8 mouse cellular contexts compared by ENCODE assay signal in the genomic region with DNA sequence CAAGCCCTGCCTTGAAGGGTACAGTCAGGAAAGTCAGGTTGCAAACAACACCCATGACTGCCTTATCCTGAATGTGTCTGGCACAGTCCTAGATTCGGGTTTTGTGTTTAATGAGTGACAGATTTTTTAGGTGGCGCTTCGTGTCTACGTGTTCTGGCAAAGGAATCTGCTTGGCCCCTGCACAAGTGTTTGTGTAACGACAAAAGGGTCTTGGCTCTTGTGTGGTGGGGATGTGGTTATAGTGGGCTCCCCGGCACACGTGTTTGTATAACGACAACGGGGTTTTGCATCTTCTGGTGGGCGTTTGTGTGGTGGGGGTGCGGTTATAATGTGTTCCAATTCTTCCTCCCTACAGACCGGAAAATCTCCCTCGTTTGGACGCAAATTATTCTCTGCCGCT. TPM values are rescaled to one million over a fixed set of nuclear protein-coding genes. Genes with fewer than 3 reads are reported as not detected.
DNase-seq lines count a peak whose midpoint lies in the region; ATAC-seq and TF ChIP-seq lines count a peak whose summit lies in the region.

No protein-coding gene starts in this region.

- H3K27ac ChIP-seq in left cerebral cortex, adult 2 months = peak overlapping the region; percentile 78; the same call in 1 of the 2 replicates
- H3K27ac ChIP-seq in forebrain, embryonic 12.5 days = no peak overlapping the region
- no peak overlapping the region for H3K27ac ChIP-seq in kidney, postnatal 0 days
- no peak overlapping the region for H3K27ac ChIP-seq in neural tube, embryonic 12.5 days

- ATAC-seq in forebrain, embryonic 12.5 days (ENCODE audit: low FRiP score) = no peak; the same call in 1 of the 2 replicates
- no peak; the same call in 1 of the 2 replicates for ATAC-seq in kidney, postnatal 0 days (replicated peaks; ENCODE audit: low FRiP score, low read depth)
- ATAC-seq in neural tube, embryonic 12.5 days (ENCODE audit: low FRiP score, low read depth) = 0 out of 2 replicates have a peak, but pooled peaks have one; percentile 5

- peaks cover 64% of the 10 kb centered on the region for H3K27me3 ChIP-seq in forebrain, embryonic 12.5 days
- peaks cover 15% of the 10 kb centered on the region for H3K27me3 ChIP-seq in kidney, postnatal 0 days (ENCODE audit: insufficient read depth, low read length)
- H3K27me3 ChIP-seq in neural tube, embryonic 12.5 days (replicated peaks) = peaks cover 42% of the 10 kb centered on the region

- TF ChIP-seq CTCF in left cerebral cortex, adult 2 months (IDR thresholded peaks at IDR 0.05) = no peak
- no peak for TF ChIP-seq CTCF in kidney, postnatal 0 days (IDR thresholded peaks at IDR 0.05; ENCODE audit: low read depth)

- H3K9ac ChIP-seq in forebrain, embryonic 12.5 days = peak overlapping the region; percentile 74
- 0 out of 2 replicates have a peak overlapping the region, but pooled peaks have one; percentile 47 for H3K9ac ChIP-seq in kidney, postnatal 0 days (ENCODE audit: low read depth, low read length)
- H3K9ac ChIP-seq in neural tube, embryonic 12.5 days = peak overlapping the region; percentile 68

- H3K4me3 ChIP-seq in left cerebral cortex, adult 2 months = peak overlapping the region; percentile 53
- H3K4me3 ChIP-seq in forebrain, embryonic 12.5 days (replicated peaks) = peak overlapping the region; percentile 52
- peak overlapping the region; percentile 54 for H3K4me3 ChIP-seq in kidney, postnatal 0 days (replicated peaks; ENCODE audit: low read depth, low read length)
- H3K4me3 ChIP-seq in neural tube, embryonic 12.5 days = peak overlapping the region; percentile 54

- peaks cover 19% of the 10 kb centered on the region; the same call in 1 of the 2 replicates for H3K4me1 ChIP-seq in forebrain, embryonic 12.5 days
- peaks cover 8% of the 10 kb centered on the region; the same call in 1 of the 2 replicates for H3K4me1 ChIP-seq in kidney, postnatal 0 days (replicated peaks; ENCODE audit: insufficient read depth, low read length)
- H3K4me1 ChIP-seq in neural tube, embryonic 12.5 days = peaks cover 7% of the 10 kb centered on the region

- no peaks in the 10 kb centered on the region for H3K36me3 ChIP-seq in forebrain, embryonic 12.5 days (replicated peaks)
- no peaks in the 10 kb centered on the region for H3K36me3 ChIP-seq in kidney, postnatal 0 days (ENCODE audit: insufficient read depth, low read length)
- H3K36me3 ChIP-seq in neural tube, embryonic 12.5 days = no peaks in the 10 kb centered on the region

- intact Hi-C loops in left cerebral cortex, adult 2 months (cut with DNase I) = loop anchor here (1.0 kb wide), 1 partner anchor 75 kb away; no protein-coding TSS in a partner anchor

- WGBS in forebrain, embryonic 12.5 days = 4% methylated on average over 15 of the region's 15 CpGs
- WGBS in kidney, postnatal 0 days = 3% methylated on average over 15 of the region's 15 CpGs
- 9% methylated on average over 15 of the region's 15 CpGs for WGBS in neural tube, embryonic 12.5 days

- no peaks in the 10 kb centered on the region for H3K9me3 ChIP-seq in forebrain, embryonic 12.5 days
- no peaks in the 10 kb centered on the region for H3K9me3 ChIP-seq in kidney, postnatal 0 days (replicated peaks; ENCODE audit: low read length)
- no peaks in the 10 kb centered on the region for H3K9me3 ChIP-seq in neural tube, embryonic 12.5 days

- no peak for DNase-seq in left cerebral cortex, adult 2 months (ENCODE audit: extremely low spot score in 1 of 2, low spot score in 2 of 2)
- DNase-seq in left cerebral cortex, adult 8-10 months (ENCODE audit: low spot score in 2 of 2) = no peak
- peak; percentile 21 for DNase-seq in R1 (ENCODE audit: low read depth, low spot score)
- DNase-seq in kidney, postnatal 0 days (ENCODE audit: low spot score) = no peak
- no peak for DNase-seq in adrenal gland, adult 18-20 months (ENCODE audit: low spot score in 2 of 2)
- DNase-seq in adrenal gland, postnatal 36 days = no peak

- peak overlapping the region; percentile 85 for H3K4me2 ChIP-seq in forebrain, embryonic 12.5 days
- peak overlapping the region; percentile 95 for H3K4me2 ChIP-seq in kidney, postnatal 0 days (ENCODE audit: low read length)
- H3K4me2 ChIP-seq in neural tube, embryonic 12.5 days (replicated peaks) = peak overlapping the region; percentile 76

RNA-seq across cellular contexts. Expression of a gene that starts 49.6 kb away (rescaled TPM):
- 1 to 10 TPM; 2.4 to 3.3 TPM for total RNA-seq in left cerebral cortex, adult 2 months (2021)
- 1 to 10 TPM; 2.6 to 4.1 (median 3.3) TPM for total RNA-seq in left cerebral cortex, adult 8-10 months (2022)
- polyA plus RNA-seq in forebrain, embryonic 12.5 days (2016; fragmentation: Nextera tagmentation; extraction: Ambion mirVana) = 12.9 and 14.7 TPM in 2 replicates
- 23.9 and 25.1 TPM in 2 replicates for polyA plus RNA-seq in kidney, postnatal 0 days (2015; fragmentation: Nextera tagmentation; extraction: Ambion mirVana)
- 18.3 and 18.4 TPM in 2 replicates for polyA plus RNA-seq in neural tube, embryonic 12.5 days (2016; fragmentation: Nextera tagmentation; extraction: Ambion mirVana)
- 1 to 10 TPM; 7.3 to 9.0 TPM for total RNA-seq in adrenal gland, adult 18-20 months (2021)
- 10 to 100 TPM in 1 of 2 experiments, 1 to 10 TPM in 1; 9.7 to 15.0 TPM for total RNA-seq in adrenal gland, postnatal 36 days (2021)

RNA-seq across cellular contexts. Expression of a gene that starts 53.3 kb away (rescaled TPM):
- 10 to 100 TPM; 46.1 to 49.7 TPM for total RNA-seq in left cerebral cortex, adult 2 months (2021)
- total RNA-seq in left cerebral cortex, adult 8-10 months (2022) = 10 to 100 TPM; 43.1 to 49.6 (median 46.5) TPM
- 25.3 and 26.4 TPM in 2 replicates for polyA plus RNA-seq in forebrain, embryonic 12.5 days (2016; fragmentation: Nextera tagmentation; extraction: Ambion mirVana)
- 29.9 and 30.1 TPM in 2 replicates for polyA plus RNA-seq in kidney, postnatal 0 days (2015; fragmentation: Nextera tagmentation; extraction: Ambion mirVana)
- polyA plus RNA-seq in neural tube, embryonic 12.5 days (2016; fragmentation: Nextera tagmentation; extraction: Ambion mirVana) = 28.0 and 28.8 TPM in 2 replicates
- 10 to 100 TPM; 16.5 TPM for total RNA-seq in adrenal gland, adult 18-20 months (2021)
- total RNA-seq in adrenal gland, postnatal 36 days (2021) = 10 to 100 TPM; 16.7 to 18.8 TPM

RNA-seq across cellular contexts. Expression of a gene that starts 58.7 kb away (rescaled TPM):
- total RNA-seq in left cerebral cortex, adult 2 months (2021) = 1 to 10 TPM; 7.7 to 7.8 TPM
- total RNA-seq in left cerebral cortex, adult 8-10 months (2022) = 1 to 10 TPM; 6.6 to 9.1 (median 8.0) TPM
- polyA plus RNA-seq in forebrain, embryonic 12.5 days (2016; fragmentation: Nextera tagmentation; extraction: Ambion mirVana) = 7.0 and 7.7 TPM in 2 replicates
- 2.8 and 3.1 TPM in 2 replicates for polyA plus RNA-seq in kidney, postnatal 0 days (2015; fragmentation: Nextera tagmentation; extraction: Ambion mirVana)
- 6.6 TPM in 2 replicates for polyA plus RNA-seq in neural tube, embryonic 12.5 days (2016; fragmentation: Nextera tagmentation; extraction: Ambion mirVana)
- total RNA-seq in adrenal gland, adult 18-20 months (2021) = 1 to 10 TPM; 4.4 to 5.9 TPM
- 1 to 10 TPM; 5.0 to 5.1 TPM for total RNA-seq in adrenal gland, postnatal 36 days (2021)
